Mouse (Mus musculus) G1E (cell line): ENCODE results near the gene Bach2. TPM values are rescaled to one million over a fixed set of nuclear protein-coding genes. Genes with fewer than 3 reads are reported as not detected.

Experiments used
- ATAC-seq: 2 replicates; pipeline ENCODE4 v1.8.0; 2016; ENCODE audit warnings: mild to moderate bottlenecking; ENCODE audit not compliant: insufficient number of reproducible peaks, poor library complexity, low FRiP score, severe bottlenecking; ENCODE audit errors: extremely low read depth
- DNase-seq: peaks from one replicate; pipeline ENCODE4 v3.0.0; 2012; ENCODE audit warnings: low spot score
- H3K27me3 ChIP-seq: 2 replicates; pipeline ENCODE4 v1.6.1; 2012; ENCODE audit warnings: mild to moderate bottlenecking, low read length, inconsistent platforms; ENCODE audit not compliant: insufficient read depth
- H3K36me3 ChIP-seq: replicated peaks from 2 replicates; pipeline ENCODE3; 2012; ENCODE audit warnings: mild to moderate bottlenecking, inconsistent platforms
- H3K4me1 ChIP-seq: 2 replicates; pipeline ENCODE4 v1.6.1; 2012; ENCODE audit warnings: low read depth, low read length, inconsistent platforms, mixed read lengths; ENCODE audit not compliant: insufficient read depth
- H3K4me3 ChIP-seq: 2 replicates; pipeline ENCODE4 v1.5.1; 2012; ENCODE audit warnings: low read depth, mild to moderate bottlenecking, inconsistent platforms, low read length, moderate library complexity, mixed read lengths
- H3K9me3 ChIP-seq: replicated peaks from 2 replicates; pipeline ENCODE4 v1.6.1; 2012; ENCODE audit warnings: inconsistent platforms
- CTCF ChIP-seq: IDR thresholded peaks from 2 replicates; pipeline ENCODE4 v1.5.1; 2012; ENCODE audit warnings: low read depth, low read length, inconsistent platforms, mixed read lengths
- GATA1 ChIP-seq: IDR thresholded peaks from 2 replicates; pipeline ENCODE4 v1.6.1; 2012; ENCODE audit warnings: borderline replicate concordance, low read length, inconsistent platforms, mixed read lengths
- GATA2 ChIP-seq: IDR thresholded peaks from 2 replicates; pipeline ENCODE4 v1.6.1; 2012; ENCODE audit warnings: low read depth, low read length, inconsistent platforms, borderline replicate concordance
- POLR2AphosphoS5 ChIP-seq: IDR thresholded peaks from 2 replicates; pipeline ENCODE4 v1.6.1; 2012; ENCODE audit warnings: low read depth, low read length, inconsistent platforms; ENCODE audit not compliant: insufficient replicate concordance
- TAL1 ChIP-seq: conservative IDR thresholded peaks from 2 replicates; pipeline ENCODE4 v1.6.1; 2012; ENCODE audit warnings: low read depth, low read length, inconsistent platforms, mixed read lengths
- polyA plus RNA-seq: library from polyadenylated mRNA; stranded (reverse); fragments of >175 nt; gene quantifications from 2 replicates; pipeline ENCODE4 v1.2.3, GENCODE M21; 2012
- total RNA-seq, 2 experiments: library from RNA; stranded (forward) in 1 of 2; stranded (reverse) in 1 of 2; fragments of 200-1000 nt in 1 of 2; fragments of >200 nt in 1 of 2; fragmentation: Nextera tagmentation in 1 of 2; gene quantifications; 2 replicates each; pipeline ENCODE4 v1.2.3; 2014 to 2017

The Bach2 gene
- total and polyA plus RNA-seq, 3 experiments: 0.22 to 2.2 TPM; not detected in 1

DNA sequence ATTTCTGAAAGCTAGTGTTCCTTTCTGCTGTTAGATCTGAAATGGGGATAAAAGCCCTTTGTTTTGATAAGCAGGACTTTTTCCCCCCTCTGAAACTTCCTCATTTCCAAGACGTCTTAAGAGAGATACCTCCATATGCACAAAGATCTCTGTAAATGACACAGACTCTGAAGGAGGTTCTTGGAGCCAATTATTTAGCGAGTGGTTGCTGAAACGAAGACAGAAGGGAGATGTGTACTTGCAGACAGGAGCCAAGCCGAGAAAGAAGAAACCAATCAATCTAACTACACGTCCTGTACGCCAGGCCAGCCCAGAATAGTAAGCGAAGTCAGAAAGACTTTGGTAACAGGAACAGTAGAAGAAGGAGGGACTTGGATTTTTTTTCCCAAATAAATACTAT is 295.1 kb downstream of the Bach2 start:
- TF ChIP-seq TAL1: no peak
- no peak for TF ChIP-seq POLR2AphosphoS5
- TF ChIP-seq GATA2: no peak
- no peak for TF ChIP-seq CTCF
- TF ChIP-seq GATA1: no peak
- Histone ChIP-seq H3K9me3 (no peaks in the 10 kb centered on the region), H3K36me3 (no peaks in the 10 kb centered on the region), H3K4me3 (no peak overlapping the region), H3K27me3 (no peaks in the 10 kb centered on the region; the same call in 1 of the 2 replicates), H3K4me1 (no peaks in the 10 kb centered on the region)
- DNase-seq: no peak
- no peak for ATAC-seq

DNA sequence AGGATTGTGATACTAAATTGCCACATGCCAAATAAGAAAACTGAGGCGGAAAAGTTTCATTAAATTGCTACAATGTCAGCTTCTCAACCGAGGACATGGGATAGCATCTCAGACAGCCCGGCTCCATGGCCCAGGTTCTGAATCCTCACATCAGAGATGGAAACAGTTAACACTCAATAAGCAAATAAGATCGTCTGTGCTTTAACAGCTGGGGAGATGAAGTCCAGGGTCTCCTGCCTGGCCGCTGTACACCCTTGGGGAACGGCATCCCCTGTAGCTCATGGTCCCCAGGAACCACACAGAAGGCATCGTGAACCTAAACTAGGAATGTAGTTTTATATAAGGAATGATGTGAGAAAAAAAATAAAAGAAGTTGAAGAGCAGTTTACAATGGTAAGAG is 297.0 kb downstream of the Bach2 start:
- ATAC-seq: no peak
- H3K27me3 ChIP-seq: peaks cover 2% of the 10 kb centered on the region
- no peaks in the 10 kb centered on the region for H3K9me3 ChIP-seq
- TF ChIP-seq POLR2AphosphoS5 (no peak), GATA2 (no peak), CTCF (no peak)
- H3K4me3 ChIP-seq: no peak overlapping the region
- no peaks in the 10 kb centered on the region for H3K4me1 ChIP-seq
- DNase-seq: no peak
- H3K36me3 ChIP-seq: no peaks in the 10 kb centered on the region

DNA sequence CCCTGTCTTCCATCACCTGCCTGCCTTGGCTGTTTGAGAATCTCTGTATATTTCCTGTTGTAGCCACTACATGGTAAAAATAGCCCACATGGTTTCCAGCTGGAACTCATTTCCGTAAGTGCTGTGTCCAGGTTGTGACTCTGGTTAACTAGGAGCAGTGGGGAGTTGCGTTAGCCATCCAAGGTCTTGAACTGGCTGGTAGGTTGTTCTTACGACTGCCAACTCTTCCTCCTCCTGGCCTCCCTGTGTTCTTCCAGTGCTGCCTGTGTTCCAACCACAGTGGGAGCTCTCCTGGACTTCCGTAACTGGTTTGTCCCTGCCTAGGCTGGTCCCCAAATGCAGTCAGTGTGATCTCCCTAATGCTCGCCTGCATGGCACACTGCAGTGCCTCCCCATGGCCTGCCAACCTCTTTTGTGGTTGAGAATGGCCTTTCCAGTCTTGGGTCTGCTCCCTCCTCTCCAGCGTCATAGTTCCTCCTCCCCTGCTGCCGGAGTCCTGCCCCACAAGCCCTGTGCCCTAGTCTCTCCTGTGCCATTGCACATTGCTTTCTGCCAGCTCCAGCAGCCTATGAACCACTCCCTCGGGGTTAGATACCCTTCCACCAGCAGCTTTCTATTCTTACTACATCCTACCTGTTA is 298.4 kb downstream of the Bach2 start:
- ATAC-seq (no peak), DNase-seq (no peak)
- Histone ChIP-seq H3K4me3 (no peak overlapping the region), H3K27me3 (peaks cover 2% of the 10 kb centered on the region), H3K4me1 (no peaks in the 10 kb centered on the region), H3K36me3 (no peaks in the 10 kb centered on the region), H3K9me3 (no peaks in the 10 kb centered on the region)
- TF ChIP-seq GATA1: no peak
- TF ChIP-seq CTCF: no peak
- TF ChIP-seq GATA2: no peak

DNA sequence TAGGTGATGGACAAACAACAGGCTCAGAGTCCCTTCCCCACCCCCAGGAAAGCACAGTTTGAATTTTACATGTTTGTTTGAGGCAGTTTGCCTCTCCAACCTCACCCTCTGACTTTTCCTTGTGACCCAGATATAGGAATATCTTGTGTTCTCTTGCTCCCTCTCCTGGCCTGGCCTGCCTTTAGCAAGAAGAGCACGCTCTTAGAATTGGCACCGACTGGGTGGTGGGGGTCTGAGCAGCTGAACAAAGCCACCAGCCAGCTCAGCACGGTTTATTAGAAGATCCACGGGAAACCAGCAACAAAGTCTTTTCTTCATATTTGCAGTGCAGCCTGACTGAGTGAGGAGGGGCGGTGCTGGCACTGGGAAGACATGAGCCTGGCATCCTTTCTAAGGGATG is 299.5 kb downstream of the Bach2 start:
- H3K4me3 ChIP-seq: no peak overlapping the region
- ATAC-seq (no peak), DNase-seq (no peak)
- H3K27me3 ChIP-seq: peaks cover 2% of the 10 kb centered on the region
- H3K4me1 ChIP-seq: no peaks in the 10 kb centered on the region
- H3K36me3 ChIP-seq: no peaks in the 10 kb centered on the region
- H3K9me3 ChIP-seq: no peaks in the 10 kb centered on the region
- TF ChIP-seq CTCF (no peak), POLR2AphosphoS5 (no peak), TAL1 (no peak), GATA2 (no peak), GATA1 (no peak)

DNA sequence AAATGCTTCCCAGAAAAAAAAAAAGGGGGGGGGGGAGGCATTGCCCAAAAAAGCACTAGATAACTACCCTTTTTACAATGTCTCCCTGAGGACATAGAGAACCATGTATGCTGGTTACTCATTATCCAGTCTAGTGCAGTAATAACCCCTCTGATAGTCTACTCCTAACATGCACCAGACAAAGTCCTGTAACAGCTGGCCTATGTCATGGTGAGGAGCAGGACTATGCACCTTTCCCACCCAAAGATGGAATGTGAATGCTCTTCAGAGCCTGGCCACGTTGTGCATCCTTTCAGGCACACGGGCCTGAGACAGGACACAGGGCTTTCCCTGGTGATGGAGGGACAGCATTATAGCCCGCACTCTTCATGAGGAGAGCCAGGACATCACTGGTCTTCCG is 299.9 kb downstream of the Bach2 start:
- Histone ChIP-seq H3K9me3 (no peaks in the 10 kb centered on the region), H3K4me3 (no peak overlapping the region), H3K36me3 (no peaks in the 10 kb centered on the region), H3K27me3 (peaks cover 2% of the 10 kb centered on the region; the same call in 1 of the 2 replicates), H3K4me1 (no peaks in the 10 kb centered on the region)
- ATAC-seq: no peak
- DNase-seq: no peak
- TF ChIP-seq TAL1 (no peak), GATA1 (no peak), GATA2 (no peak), POLR2AphosphoS5 (no peak), CTCF (no peak)

DNA sequence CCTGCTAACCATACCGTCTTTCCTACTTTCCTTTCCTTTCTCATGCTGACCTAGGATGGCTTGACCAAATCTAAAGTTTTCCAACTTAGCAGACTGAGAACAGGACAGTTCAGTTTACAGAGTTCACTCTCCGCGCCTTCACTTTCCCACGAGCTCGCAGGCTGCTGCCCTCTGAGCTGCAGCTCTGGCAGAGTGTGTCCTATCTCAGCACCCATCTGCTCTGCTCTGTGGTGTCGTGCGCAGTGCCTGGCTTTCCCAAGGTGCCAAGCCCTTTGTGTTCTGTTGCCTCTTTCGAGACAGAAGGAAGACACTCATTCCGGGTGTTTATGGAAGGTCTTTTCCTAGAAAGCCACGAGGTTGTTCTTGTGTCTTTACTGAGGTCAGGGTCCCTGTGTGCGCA is 300.4 kb downstream of the Bach2 start:
- TF ChIP-seq GATA1 (no peak), POLR2AphosphoS5 (no peak), TAL1 (no peak), GATA2 (no peak), CTCF (no peak)
- ATAC-seq (no peak), DNase-seq (no peak)
- Histone ChIP-seq H3K27me3 (peaks cover 2% of the 10 kb centered on the region; the same call in 1 of the 2 replicates), H3K36me3 (no peaks in the 10 kb centered on the region), H3K4me3 (no peak overlapping the region), H3K9me3 (no peaks in the 10 kb centered on the region), H3K4me1 (no peaks in the 10 kb centered on the region)
